Mouse (Mus musculus): ENCODE measurements around the gene Pde4b. TPM values are rescaled to one million over a fixed set of nuclear protein-coding genes. Genes with fewer than 3 reads are reported as not detected.

Pde4b gene
- polyA plus RNA-seq, 1 experiment from 2014 or later: 24.7 TPM

DNA sequence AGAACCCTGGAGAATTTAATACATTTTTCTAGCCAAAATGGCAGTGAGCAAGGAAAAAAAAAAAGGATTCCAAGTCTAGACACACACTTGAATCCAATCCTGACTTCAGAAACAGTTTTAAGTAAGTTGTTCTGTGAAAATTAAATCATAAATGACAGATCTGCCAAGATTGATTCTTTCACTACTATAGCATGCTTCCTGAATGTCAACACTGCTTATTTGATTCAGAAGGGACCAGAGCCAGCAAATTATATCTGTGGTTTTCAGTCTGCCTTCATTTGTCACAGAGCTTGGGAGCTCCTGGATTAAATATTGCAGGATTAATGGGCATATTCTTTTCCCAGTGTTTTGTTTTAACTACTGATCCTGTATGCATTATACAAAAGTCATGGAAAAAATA is 223.3 kb downstream of the Pde4b start:
- ATAC-seq (replicated peaks): no peak
- Histone ChIP-seq H3K27me3 (no peaks in the 10 kb centered on the region), H3K36me3 (no peaks in the 10 kb centered on the region), H3K4me3 (no peak overlapping the region), H3K4me2 (replicated peaks) (no peak overlapping the region), H3K9me3 (no peaks in the 10 kb centered on the region), H3K27ac (replicated peaks) (no peak overlapping the region), H3K4me1 (no peaks in the 10 kb centered on the region), H3K9ac (replicated peaks) (no peak overlapping the region)

GRCm38 (mm10) chr4:102316011-102316410 is 228.7 kb downstream of the Pde4b start:
- Histone ChIP-seq H3K9me3 (no peaks in the 10 kb centered on the region), H3K4me3 (no peak overlapping the region), H3K4me1 (no peaks in the 10 kb centered on the region), H3K36me3 (no peaks in the 10 kb centered on the region), H3K9ac (replicated peaks) (no peak overlapping the region), H3K27ac (replicated peaks) (no peak overlapping the region), H3K4me2 (replicated peaks) (no peak overlapping the region), H3K27me3 (no peaks in the 10 kb centered on the region)
- WGBS: 71% methylated on average over 2 of the region's 2 CpGs
- no peak for ATAC-seq (replicated peaks)

GRCm38 (mm10) chr4:102316699-102317285 is 229.4 kb downstream of the Pde4b start:
- Histone ChIP-seq H3K27ac (replicated peaks) (no peak overlapping the region), H3K27me3 (no peaks in the 10 kb centered on the region), H3K36me3 (no peaks in the 10 kb centered on the region), H3K9me3 (no peaks in the 10 kb centered on the region), H3K4me3 (no peak overlapping the region), H3K9ac (replicated peaks) (no peak overlapping the region), H3K4me1 (no peaks in the 10 kb centered on the region), H3K4me2 (replicated peaks) (no peak overlapping the region)
- no peak for ATAC-seq (replicated peaks)
- 74% methylated on average over 5 of the region's 5 CpGs for WGBS

DNA sequence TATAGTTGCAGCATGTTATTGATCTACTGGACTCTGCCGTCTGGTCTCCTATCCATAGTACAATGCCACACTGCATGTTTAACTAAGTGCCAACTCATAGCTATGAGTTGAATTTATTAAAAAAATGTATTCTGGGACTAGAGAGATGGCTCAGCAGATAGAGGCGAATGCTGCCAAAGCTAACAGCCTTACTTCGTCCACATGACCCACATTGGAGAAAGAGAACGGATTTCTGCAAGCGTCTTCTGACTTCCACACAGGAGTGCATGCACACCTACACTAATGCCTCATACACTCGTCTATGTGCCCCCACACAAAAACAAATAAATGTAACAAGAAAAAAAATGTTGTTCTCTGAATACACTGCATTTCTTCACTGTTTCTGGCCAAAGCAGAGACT is 231.3 kb downstream of the Pde4b start:
- 84% methylated on average over 6 of the region's 6 CpGs for WGBS
- no peaks in the 10 kb centered on the region for H3K36me3 ChIP-seq
- no peak for ATAC-seq (replicated peaks)
- H3K4me2 ChIP-seq (replicated peaks): no peak overlapping the region
- no peaks in the 10 kb centered on the region for H3K27me3 ChIP-seq
- H3K27ac ChIP-seq (replicated peaks): no peak overlapping the region
- H3K9ac ChIP-seq (replicated peaks): no peak overlapping the region
- H3K9me3 ChIP-seq: no peaks in the 10 kb centered on the region
- H3K4me1 ChIP-seq: no peaks in the 10 kb centered on the region
- H3K4me3 ChIP-seq: no peak overlapping the region

GRCm38 (mm10) chr4:102321340-102321739 is 234.0 kb downstream of the Pde4b start:
- ATAC-seq (replicated peaks): no peak

DNA sequence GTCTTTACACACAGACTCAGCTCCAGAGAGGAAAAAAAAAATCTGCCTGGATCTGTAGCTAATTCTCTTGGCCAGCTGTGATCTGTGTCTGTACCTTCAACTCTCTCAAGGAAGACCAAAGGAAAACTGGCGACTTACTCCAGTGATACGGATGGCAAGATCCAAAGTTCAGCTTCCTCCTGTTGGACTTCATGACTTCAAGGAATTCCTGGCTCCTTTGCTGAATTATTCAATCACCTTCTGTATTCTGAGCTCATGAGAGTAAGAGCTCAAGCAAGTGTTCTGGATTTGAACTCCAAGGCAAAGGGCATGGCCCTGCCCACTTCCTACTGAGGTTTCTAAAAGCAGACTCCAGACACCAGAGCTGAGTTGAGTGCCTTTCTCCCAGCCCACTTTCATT is 245.0 kb downstream of the Pde4b start:
- H3K27me3 ChIP-seq: no peaks in the 10 kb centered on the region
- no peak for ATAC-seq (replicated peaks)
- 94% methylated on average over 2 of the region's 2 CpGs for WGBS

More at GRCm38 (mm10) chr4:102321340-102321739, 234.0 kb downstream of the Pde4b start:
- H3K27ac ChIP-seq (replicated peaks): no peak overlapping the region
- no peaks in the 10 kb centered on the region for H3K27me3 ChIP-seq
- H3K4me3 ChIP-seq: no peak overlapping the region
- no peaks in the 10 kb centered on the region for H3K36me3 ChIP-seq
- H3K4me1 ChIP-seq: no peaks in the 10 kb centered on the region
- H3K9me3 ChIP-seq: no peaks in the 10 kb centered on the region
- no peak overlapping the region for H3K9ac ChIP-seq (replicated peaks)
- 71% methylated on average over 3 of the region's 3 CpGs for WGBS
- no peak overlapping the region for H3K4me2 ChIP-seq (replicated peaks)

GRCm38 (mm10) chr4:102332885-102333284 is 245.5 kb downstream of the Pde4b start:
- no peak overlapping the region for H3K9ac ChIP-seq (replicated peaks)
- H3K27me3 ChIP-seq: no peaks in the 10 kb centered on the region
- H3K4me2 ChIP-seq (replicated peaks): no peak overlapping the region
- H3K4me1 ChIP-seq: no peaks in the 10 kb centered on the region
- 92% methylated on average over 4 of the region's 4 CpGs for WGBS
- H3K9me3 ChIP-seq: no peaks in the 10 kb centered on the region
- H3K4me3 ChIP-seq: no peak overlapping the region
- H3K36me3 ChIP-seq: no peaks in the 10 kb centered on the region
- H3K27ac ChIP-seq (replicated peaks): no peak overlapping the region
- ATAC-seq (replicated peaks): no peak

More for the DNA sequence above, 245.0 kb downstream of the Pde4b start:
- no peak overlapping the region for H3K4me3 ChIP-seq
- no peak overlapping the region for H3K4me2 ChIP-seq (replicated peaks)
- H3K9me3 ChIP-seq: no peaks in the 10 kb centered on the region
- no peak overlapping the region for H3K27ac ChIP-seq (replicated peaks)
- no peaks in the 10 kb centered on the region for H3K36me3 ChIP-seq
- H3K9ac ChIP-seq (replicated peaks): no peak overlapping the region
- no peaks in the 10 kb centered on the region for H3K4me1 ChIP-seq

GRCm38 (mm10) chr4:102346911-102347492 is 259.7 kb downstream of the Pde4b start:
- Histone ChIP-seq H3K27ac (replicated peaks) (no peak overlapping the region), H3K4me1 (peaks cover 10% of the 10 kb centered on the region), H3K9me3 (no peaks in the 10 kb centered on the region), H3K36me3 (no peaks in the 10 kb centered on the region), H3K4me2 (replicated peaks) (no peak overlapping the region), H3K9ac (replicated peaks) (no peak overlapping the region), H3K27me3 (no peaks in the 10 kb centered on the region), H3K4me3 (no peak overlapping the region)
- peak; percentile 32; the same call in 1 of the 2 replicates for ATAC-seq (replicated peaks)
- 20% methylated on average over 4 of the region's 4 CpGs for WGBS

DNA sequence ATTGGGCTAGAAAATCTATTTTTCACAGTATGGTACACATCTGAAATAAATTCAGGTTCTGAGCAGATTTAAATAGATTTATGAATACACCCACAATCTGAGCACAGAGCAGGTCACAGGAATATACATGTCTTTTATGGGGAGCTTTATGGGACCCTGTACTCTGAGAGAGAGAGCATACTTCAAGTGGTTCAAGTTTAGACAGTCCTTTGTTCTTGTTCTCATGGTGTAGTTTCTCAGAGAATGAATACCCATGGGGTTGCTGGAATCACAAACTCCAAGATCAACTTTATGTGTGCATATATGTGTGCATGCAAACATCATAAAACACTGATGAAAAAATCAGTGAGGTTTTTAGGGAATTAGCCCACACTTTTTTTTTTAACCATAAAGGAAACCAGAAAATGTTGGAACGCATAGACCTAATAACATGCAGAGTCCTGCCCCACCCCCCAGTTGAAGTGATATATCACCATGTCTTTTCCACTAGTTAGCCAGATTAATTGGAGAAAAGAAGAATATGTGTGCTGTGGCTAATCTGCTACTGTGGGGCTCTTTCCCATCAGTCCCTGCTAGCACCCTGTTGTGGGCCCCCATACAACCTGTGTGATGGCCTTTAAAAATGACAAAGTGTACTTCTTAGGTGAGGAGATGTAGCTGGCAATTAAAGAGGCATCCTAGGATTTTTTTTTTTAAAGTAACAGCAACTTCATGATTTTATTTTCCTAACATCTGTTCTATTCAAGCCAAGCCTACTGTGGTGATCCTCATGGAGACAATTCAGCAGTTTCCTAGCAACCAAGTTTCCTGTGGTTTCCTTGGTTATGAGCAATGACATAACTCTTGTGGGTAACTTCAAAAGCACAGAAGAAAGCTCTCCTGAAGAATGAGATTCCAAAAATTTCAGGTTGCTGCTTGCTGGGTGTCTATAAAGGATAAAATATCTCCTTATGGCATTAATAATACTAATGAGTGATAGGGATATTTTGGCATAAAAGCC is 264.4 kb downstream of the Pde4b start:
- Histone ChIP-seq H3K36me3 (no peaks in the 10 kb centered on the region), H3K9ac (replicated peaks) (no peak overlapping the region), H3K4me2 (replicated peaks) (no peak overlapping the region), H3K27ac (replicated peaks) (no peak overlapping the region), H3K4me3 (no peak overlapping the region), H3K4me1 (peaks cover 8% of the 10 kb centered on the region), H3K9me3 (no peaks in the 10 kb centered on the region), H3K27me3 (no peaks in the 10 kb centered on the region)
- ATAC-seq (replicated peaks): no peak
- whole genome bisulfite sequencing: 50% methylated on average over 1 of the region's 1 CpGs

GRCm38 (mm10) chr4:102353641-102354403 is 266.5 kb downstream of the Pde4b start:
- H3K9me3 ChIP-seq: no peaks in the 10 kb centered on the region
- ATAC-seq (replicated peaks): no peak
- H3K9ac ChIP-seq (replicated peaks): no peak overlapping the region
- no peaks in the 10 kb centered on the region for H3K27me3 ChIP-seq
- H3K4me3 ChIP-seq: no peak overlapping the region
- peaks cover 4% of the 10 kb centered on the region; the same call in 1 of the 2 replicates for H3K4me1 ChIP-seq
- H3K36me3 ChIP-seq: no peaks in the 10 kb centered on the region
- 82% methylated on average over 3 of the region's 3 CpGs for WGBS
- H3K4me2 ChIP-seq (replicated peaks): no peak overlapping the region
- H3K27ac ChIP-seq (replicated peaks): no peak overlapping the region

- no peak overlapping the region for H3K27ac ChIP-seq (replicated peaks)
- ATAC-seq (replicated peaks): peak; percentile 67
- H3K9ac ChIP-seq (replicated peaks): no peak overlapping the region
- H3K27me3 ChIP-seq: no peaks in the 10 kb centered on the region
- no peaks in the 10 kb centered on the region for H3K36me3 ChIP-seq
- WGBS: 26% methylated on average over 9 of the region's 9 CpGs
- H3K4me3 ChIP-seq: no peak overlapping the region
- no peak overlapping the region for H3K4me2 ChIP-seq (replicated peaks)
- no peaks in the 10 kb centered on the region for H3K9me3 ChIP-seq
- H3K4me1 ChIP-seq: peaks cover 11% of the 10 kb centered on the region
These were observed 280.9 kb downstream of the Pde4b start for GRCm38 (mm10) chr4:102368105-102368735.

All from forebrain, embryonic 15.5 days (tissue).